ENCODE assay signal across 8 mouse cellular contexts in genomic region chrX:100729665-100730188, GRCm38 (mm10). TPM values are rescaled to one million over a fixed set of nuclear protein-coding genes. Genes with fewer than 3 reads are reported as not detected.
DNase-seq lines count a peak whose midpoint lies in the region; ATAC-seq and TF ChIP-seq lines count a peak whose summit lies in the region.

TSS of gene Gdpd2 (plus strand) at chrX:100729873.

- peaks cover 18% of the 10 kb centered on the region; the same call in 1 of the 2 replicates for H3K4me1 ChIP-seq in forebrain, embryonic 15.5 days
- no peaks in the 10 kb centered on the region for H3K4me1 ChIP-seq in hindbrain, postnatal 0 days (ENCODE audit: insufficient read depth, low read length)
- peaks cover 19% of the 10 kb centered on the region; the same call in 1 of the 2 replicates for H3K4me1 ChIP-seq in midbrain, embryonic 11.5 days (ENCODE audit: control insufficient read depth, insufficient read depth, low read length)

- no peaks in the 10 kb centered on the region for H3K9me3 ChIP-seq in forebrain, embryonic 15.5 days
- no peaks in the 10 kb centered on the region for H3K9me3 ChIP-seq in hindbrain, postnatal 0 days (ENCODE audit: low read length)
- H3K9me3 ChIP-seq in midbrain, embryonic 11.5 days (ENCODE audit: control insufficient read depth, low read length) = no peaks in the 10 kb centered on the region

- no peaks in the 10 kb centered on the region for H3K36me3 ChIP-seq in forebrain, embryonic 15.5 days
- no peaks in the 10 kb centered on the region for H3K36me3 ChIP-seq in hindbrain, postnatal 0 days (ENCODE audit: insufficient read depth, low read length)
- H3K36me3 ChIP-seq in midbrain, embryonic 11.5 days (ENCODE audit: control insufficient read depth, insufficient read depth, low read length) = no peaks in the 10 kb centered on the region

- TF ChIP-seq CTCF in hindbrain, postnatal 0 days (IDR thresholded peaks at IDR 0.05; ENCODE audit: low read depth) = peak; percentile 71

- intact Hi-C loops in left cerebral cortex, postnatal 4 days (cut with DNase I) = no loop called here

- peak within 1 kb of the TSS; percentile 37 for H3K9ac ChIP-seq in forebrain, embryonic 15.5 days (replicated peaks)
- H3K9ac ChIP-seq in hindbrain, postnatal 0 days (replicated peaks; ENCODE audit: low read length) = peak within 1 kb of the TSS; percentile 25; the same call in 1 of the 2 replicates
- peak within 1 kb of the TSS; percentile 65 for H3K9ac ChIP-seq in midbrain, embryonic 11.5 days (ENCODE audit: low read length)

- peak within 1 kb of the TSS; percentile 46 for H3K27ac ChIP-seq in forebrain, embryonic 15.5 days (replicated peaks)
- H3K27ac ChIP-seq in hindbrain, postnatal 0 days = peak within 1 kb of the TSS; percentile 69
- H3K27ac ChIP-seq in midbrain, embryonic 11.5 days (ENCODE audit: low read depth, low read length) = peak within 1 kb of the TSS; percentile 72

- peak within 1 kb of the TSS; percentile 43 for H3K4me2 ChIP-seq in forebrain, embryonic 15.5 days (replicated peaks)
- H3K4me2 ChIP-seq in hindbrain, postnatal 0 days (ENCODE audit: low read depth, low read length) = peak within 1 kb of the TSS; percentile 49
- peak within 1 kb of the TSS; percentile 50 for H3K4me2 ChIP-seq in midbrain, embryonic 11.5 days

- WGBS in forebrain, embryonic 15.5 days = 18% methylated on average over 8 of the region's 8 CpGs
- 35% methylated on average over 8 of the region's 8 CpGs for WGBS in hindbrain, postnatal 0 days
- 12% methylated on average over 8 of the region's 8 CpGs for WGBS in midbrain, embryonic 11.5 days

- peak; percentile 8 for DNase-seq in gastrocnemius, adult 18-20 months (ENCODE audit: low spot score)
- DNase-seq in gastrocnemius, postnatal 25 days = no peak
- peak; percentile 48 to 70 for DNase-seq in cerebellum, adult 18-20 months
- DNase-seq in hindbrain, postnatal 0 days (ENCODE audit: low spot score) = peak; percentile 72
- peak; percentile 43 for DNase-seq in left cerebral cortex, postnatal 4 days
- peak; percentile 88 for DNase-seq in midbrain, embryonic 11.5 days (ENCODE audit: low spot score, missing footprints)
- peak; percentile 13 for DNase-seq in telencephalon, adult 2 months (ENCODE audit: low read depth, low spot score)

- H3K4me3 ChIP-seq in forebrain, embryonic 15.5 days = peak within 1 kb of the TSS; percentile 29
- H3K4me3 ChIP-seq in hindbrain, postnatal 0 days (ENCODE audit: low read length) = peak within 1 kb of the TSS; percentile 29
- peak within 1 kb of the TSS; percentile 27 for H3K4me3 ChIP-seq in midbrain, embryonic 11.5 days (ENCODE audit: low read depth, low read length)

- no peaks in the 10 kb centered on the region for H3K27me3 ChIP-seq in forebrain, embryonic 15.5 days
- no peaks in the 10 kb centered on the region for H3K27me3 ChIP-seq in hindbrain, postnatal 0 days (ENCODE audit: insufficient read depth, low read length)
- peaks cover 4% of the 10 kb centered on the region; the same call in 1 of the 2 replicates for H3K27me3 ChIP-seq in midbrain, embryonic 11.5 days (ENCODE audit: control insufficient read depth, insufficient read depth, low read length)

- peak; percentile 80 for ATAC-seq in forebrain, embryonic 15.5 days (replicated peaks)
- ATAC-seq in hindbrain, postnatal 0 days = peak; percentile 91
- peak; percentile 86 for ATAC-seq in midbrain, embryonic 11.5 days (ENCODE audit: low FRiP score)

RNA-seq across cellular contexts. Expression of gene Gdpd2, which starts in this region (rescaled TPM):
- not detected for total RNA-seq in gastrocnemius, adult 18-20 months (2021)
- total RNA-seq in gastrocnemius, postnatal 25 days (2021) = not detected
- polyA plus RNA-seq in forebrain, embryonic 15.5 days (2015; fragmentation: Nextera tagmentation; extraction: Ambion mirVana) = 10.2 and 13.8 TPM in 2 replicates
- total RNA-seq in hindbrain, postnatal 0 days (2014; rRNA removed) = 31.8 and 46.5 TPM in 2 replicates
- polyA plus RNA-seq in hindbrain, postnatal 0 days (2015; fragmentation: Nextera tagmentation; extraction: Ambion mirVana) = 35.2 and 38.2 TPM in 2 replicates
- total RNA-seq in left cerebral cortex, postnatal 4 days (2021) = 10 to 100 TPM; 13.5 to 16.3 TPM
- polyA plus RNA-seq in midbrain, embryonic 11.5 days (2014; fragmentation: Nextera tagmentation; extraction: Ambion mirVana) = 13.7 and 19.7 TPM in 2 replicates

Comparison
In these comparisons a context has a peak if more than half of its experiments do, and no peak if none do; other contexts are left out.
1. RNA of gene Gdpd2 (total RNA-seq): 31.8 to 46.5 TPM in hindbrain, postnatal 0 days and 13.5 to 16.3 TPM in left cerebral cortex, postnatal 4 days; not detected in gastrocnemius, adult 18-20 months and not detected in gastrocnemius, postnatal 25 days; every median in the first group is over 10 times any median in the second.
2. Peak in DNase-seq in gastrocnemius, adult 18-20 months; RNA of the gene not detected or under 1 TPM.
3. Peak in every context shown above with its lines, with median percentiles within 50 percentile points of each other: ATAC-seq, H3K27ac ChIP-seq, H3K4me2 ChIP-seq, H3K4me3 ChIP-seq and H3K9ac ChIP-seq.